ENCODE assay signal across 8 mouse cellular contexts in the genomic region with DNA sequence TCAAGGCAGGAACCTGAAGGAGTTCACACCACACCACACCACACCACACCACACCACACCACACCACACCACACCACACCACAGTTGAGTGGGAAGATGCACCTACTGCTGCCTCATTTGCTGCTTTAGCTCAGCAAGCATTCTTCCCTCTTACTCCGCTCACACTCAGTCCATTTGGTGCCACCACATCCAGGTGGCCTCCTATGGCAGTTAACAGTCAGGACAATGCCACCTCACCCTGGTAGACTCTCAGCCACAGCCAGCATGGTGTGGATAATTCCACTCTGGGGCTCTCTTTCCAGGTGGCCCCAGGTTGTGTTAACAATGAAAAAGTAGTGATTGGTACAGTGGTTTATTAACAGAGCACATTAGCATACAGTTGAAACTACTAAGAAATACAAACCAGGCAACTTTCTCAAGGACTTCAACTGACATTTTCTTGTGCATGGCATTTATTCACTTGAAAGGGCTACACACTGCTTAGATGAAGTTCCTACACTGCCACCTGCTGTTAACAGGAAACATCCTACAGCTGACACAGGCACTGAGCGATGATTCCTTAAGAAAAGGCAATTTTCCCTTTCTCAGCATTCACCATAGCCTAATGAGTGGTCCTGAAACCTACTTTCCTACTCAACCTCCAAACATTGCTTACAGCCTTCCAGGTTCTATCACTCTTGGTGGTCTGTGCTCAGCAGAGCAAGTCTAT. TPM values are rescaled to one million over a fixed set of nuclear protein-coding genes. Genes with fewer than 3 reads are reported as not detected.
A peak's percentile ranks its signal among the peaks of the same experiment; 100 is the strongest.
DNase-seq lines count a peak whose midpoint lies in the region; ATAC-seq and TF ChIP-seq lines count a peak whose summit lies in the region.

No protein-coding gene starts in this region.

- no peaks in the 10 kb centered on the region for H3K27me3 ChIP-seq in heart, adult 2 months (ENCODE audit: control insufficient read depth, insufficient read depth, low read length)
- H3K27me3 ChIP-seq in lung, postnatal 0 days (replicated peaks; ENCODE audit: insufficient read depth, low read length) = no peaks in the 10 kb centered on the region

- TF ChIP-seq POLR2A in heart, adult 2 months (IDR thresholded peaks at IDR 0.05; ENCODE audit: insufficient read depth, low read depth, low read length) = no peak

- intact Hi-C loops in heart, adult 2 months (cut with DNase I) = loop anchor here (2.0 kb wide), 1 partner anchor 750 kb away; no protein-coding TSS in a partner anchor
- intact Hi-C loops in heart, postnatal 25 days (cut with DNase I) = loop anchor here (5.0 kb wide), 1 partner anchor 747 kb away; no protein-coding TSS in a partner anchor

- DNase-seq in heart, adult 2 months = no peak
- no peak for DNase-seq in heart, postnatal 25 days (ENCODE audit: low spot score)
- peak; percentile 35 to 43 for DNase-seq in right cerebral cortex, adult 2 months (ENCODE audit: low spot score in 2 of 2)
- no peak for DNase-seq in right cerebral cortex, postnatal 14 days
- DNase-seq in embryo, embryonic 10 days (ENCODE audit: low spot score) = peak; percentile 81
- peak; percentile 82 for DNase-seq in lung, postnatal 0 days (ENCODE audit: low spot score)
- no peak for DNase-seq in yolk sac, embryonic 10.5 days (ENCODE audit: low spot score)
- DNase-seq in testis, postnatal 14 days (ENCODE audit: low spot score) = no peak

- no peak overlapping the region for H3K4me2 ChIP-seq in lung, postnatal 0 days (replicated peaks; ENCODE audit: low read depth, low read length)

- no peaks in the 10 kb centered on the region for H3K4me1 ChIP-seq in heart, adult 2 months (ENCODE audit: control insufficient read depth, insufficient read depth, low read length)
- no peaks in the 10 kb centered on the region for H3K4me1 ChIP-seq in lung, postnatal 0 days (ENCODE audit: insufficient read depth, low read depth, low read length)

- H3K9me3 ChIP-seq in lung, postnatal 0 days (ENCODE audit: low read length) = no peaks in the 10 kb centered on the region

- no peak overlapping the region for H3K4me3 ChIP-seq in heart, adult 2 months
- H3K4me3 ChIP-seq in lung, postnatal 0 days (ENCODE audit: low read depth, low read length) = no peak overlapping the region

- peak; percentile 81 for TF ChIP-seq CTCF in heart, adult 2 months (IDR thresholded peaks at IDR 0.05)
- peak; percentile 83 for TF ChIP-seq CTCF in lung, postnatal 0 days (IDR thresholded peaks at IDR 0.05)

- H3K36me3 ChIP-seq in heart, adult 2 months (ENCODE audit: control insufficient read depth, insufficient read depth, low read length) = no peaks in the 10 kb centered on the region; the same call in 1 of the 2 replicates
- peaks cover 21% of the 10 kb centered on the region for H3K36me3 ChIP-seq in lung, postnatal 0 days (ENCODE audit: insufficient read depth, low read length)

- 67% methylated on average over 2 of the region's 2 CpGs for WGBS in heart, adult 2 months
- WGBS in lung, postnatal 0 days = 66% methylated on average over 2 of the region's 2 CpGs

- TF ChIP-seq EP300 in heart, adult 2 months (IDR thresholded peaks at IDR 0.05; ENCODE audit: insufficient read depth, low read depth, low read length) = no peak
- TF ChIP-seq EP300 in lung, postnatal 0 days (IDR thresholded peaks at IDR 0.05) = no peak

- H3K79me2 ChIP-seq in heart, adult 2 months (replicated peaks; ENCODE audit: control insufficient read depth, insufficient read depth, low read length) = no peaks in the 10 kb centered on the region

- no peak overlapping the region for H3K27ac ChIP-seq in heart, adult 2 months
- H3K27ac ChIP-seq in lung, postnatal 0 days (ENCODE audit: low read length) = no peak overlapping the region

- no peak overlapping the region for H3K9ac ChIP-seq in heart, adult 2 months (ENCODE audit: low read depth, low read length)
- no peak overlapping the region for H3K9ac ChIP-seq in lung, postnatal 0 days (replicated peaks; ENCODE audit: low read depth)

- peak; percentile 52; the same call in 1 of the 2 replicates for ATAC-seq in lung, postnatal 0 days

RNA-seq across cellular contexts. Expression of a gene that starts 12.5 kb away (rescaled TPM):
- total RNA-seq in heart, adult 2 months (2021) = 10 to 100 TPM; 48.3 to 59.6 TPM
- 37.1 and 61.5 TPM in 2 replicates for polyA plus RNA-seq in heart, adult 2 months (2012; rRNA removed)
- 10 to 100 TPM; 54.5 to 56.3 TPM for total RNA-seq in heart, postnatal 25 days (2021)
- polyA plus RNA-seq in lung, postnatal 0 days (2015; fragmentation: Nextera tagmentation; extraction: Ambion mirVana) = 33.2 and 36.9 TPM in 2 replicates

RNA-seq across cellular contexts. Expression of a gene that starts 36.8 kb away (rescaled TPM):
- 10 to 100 TPM; 51.4 to 53.5 TPM for total RNA-seq in heart, adult 2 months (2021)
- polyA plus RNA-seq in heart, adult 2 months (2012; rRNA removed) = 79.4 and 143 TPM in 2 replicates
- total RNA-seq in heart, postnatal 25 days (2021) = 10 to 100 TPM; 53.2 to 55.7 TPM
- 158 and 178 TPM in 2 replicates for polyA plus RNA-seq in lung, postnatal 0 days (2015; fragmentation: Nextera tagmentation; extraction: Ambion mirVana)

Comparison
In these comparisons a context has a peak if more than half of its experiments do, and no peak if none do; other contexts are left out.
1. DNase-seq: peak in right cerebral cortex, adult 2 months (2 of 2), embryo, embryonic 10 days (single experiment) and lung, postnatal 0 days (single experiment); none in heart, adult 2 months (0 of 2), heart, postnatal 25 days (single experiment), right cerebral cortex, postnatal 14 days (single experiment), yolk sac, embryonic 10.5 days (single experiment) and testis, postnatal 14 days (single experiment).